Mouse (Mus musculus) lung, postnatal 36 days (tissue): ENCODE measurements around the gene Tdrd5.
A peak's percentile ranks its signal among the peaks of the same experiment; 100 is the strongest.
"Not testable (repeated sequence)": the region's sequence is repeated elsewhere in the genome, so short reads cannot be mapped to it uniquely, and the experiment has no call there.

Experiments
- DNase-seq: peaks from one replicate; pipeline ENCODE4 v3.0.0; 2022; ENCODE audit warnings: mixed read lengths

Gene Tdrd5

DNA sequence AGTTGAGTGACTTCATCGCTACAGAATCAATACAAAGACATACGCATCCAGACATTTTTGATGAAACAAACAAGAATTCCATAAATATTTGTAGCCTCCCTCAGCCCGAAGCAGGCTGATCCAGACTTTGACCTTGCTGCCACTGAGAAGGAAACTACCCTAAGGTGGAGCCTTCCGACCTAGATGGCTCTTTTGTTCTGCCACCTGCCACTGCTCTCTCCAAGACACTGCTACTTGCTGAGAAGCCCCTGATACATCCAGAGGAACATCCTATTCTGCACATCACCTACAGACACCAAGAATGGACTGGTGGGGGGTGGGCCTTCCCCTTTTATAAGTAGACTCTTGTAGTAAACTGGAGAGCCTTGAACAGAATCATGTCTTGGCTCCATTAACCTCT is 52.4 kb downstream of the Tdrd5 start:
- not testable (repeated sequence) for DNase-seq

DNA sequence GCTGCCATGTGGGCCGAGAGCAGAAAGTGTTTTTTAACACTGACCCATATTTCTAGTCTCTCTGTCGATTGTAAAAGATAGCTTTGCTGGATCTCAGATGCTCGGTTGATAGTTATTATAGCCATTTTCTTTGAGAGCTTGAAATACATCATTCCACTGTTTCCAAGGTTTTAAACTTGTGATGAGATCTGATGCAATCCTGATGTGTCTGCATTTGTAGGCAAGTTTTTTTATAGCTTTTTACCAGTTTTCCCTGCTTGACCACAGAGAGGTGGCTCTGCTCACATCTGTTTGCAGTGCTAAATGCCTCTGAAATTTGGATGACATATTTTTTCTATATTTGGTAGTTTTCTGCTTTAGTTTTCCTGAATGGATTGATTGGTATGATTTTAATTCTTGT is 55.6 kb downstream of the Tdrd5 start:
- DNase-seq, result no peak

DNA sequence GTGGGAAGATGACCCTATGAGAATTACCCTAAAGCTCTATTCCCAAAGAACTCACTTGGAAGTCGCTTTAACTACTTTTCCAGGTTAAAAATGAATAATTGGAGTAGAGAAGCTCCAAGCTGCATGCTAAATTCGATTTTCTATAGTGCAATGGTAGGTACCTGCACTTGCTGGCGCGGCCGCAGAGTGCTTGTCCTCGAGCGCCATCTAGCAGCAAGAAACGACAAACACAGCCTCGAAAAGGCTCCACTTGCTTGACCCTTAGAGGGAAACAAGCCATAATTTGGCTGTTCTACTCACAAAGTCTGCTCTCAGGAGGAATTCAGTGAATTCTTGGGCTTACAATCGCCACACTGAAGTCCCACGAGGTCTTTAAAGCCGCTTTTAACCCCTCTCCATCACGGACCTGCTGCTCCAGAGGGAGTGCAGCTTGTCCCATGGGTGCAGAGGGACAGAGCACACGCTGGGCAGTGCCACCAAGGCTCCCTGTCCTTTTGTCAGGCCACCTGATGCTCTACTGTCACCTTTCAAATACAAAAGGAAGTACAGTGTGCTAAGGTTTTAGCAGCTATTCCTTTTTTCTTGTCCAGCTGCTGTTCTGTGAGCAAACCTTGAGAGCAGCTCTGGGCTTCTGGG is 61.6 kb downstream of the Tdrd5 start:
- peak; percentile 62 for DNase-seq

DNA sequence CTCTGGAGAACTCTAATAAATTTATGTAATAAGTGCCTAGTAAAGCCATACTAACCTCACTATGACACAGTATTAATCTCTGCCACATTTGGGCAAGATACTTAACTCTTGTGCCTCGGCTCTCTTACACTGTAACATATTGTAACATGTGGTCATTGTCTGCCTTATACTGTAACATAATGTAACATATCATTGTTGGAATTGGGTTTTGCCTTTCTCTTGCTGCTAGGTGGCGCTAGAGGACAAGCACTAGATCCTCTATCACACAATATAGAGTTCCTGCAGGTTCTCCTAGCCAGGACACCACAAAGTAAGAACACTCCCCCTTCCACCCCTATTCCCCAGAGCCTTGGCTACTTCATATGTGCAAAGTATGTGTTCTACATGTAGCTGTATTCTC is 62.4 kb downstream of the Tdrd5 start:
- DNase-seq, result peak; percentile 53

DNA sequence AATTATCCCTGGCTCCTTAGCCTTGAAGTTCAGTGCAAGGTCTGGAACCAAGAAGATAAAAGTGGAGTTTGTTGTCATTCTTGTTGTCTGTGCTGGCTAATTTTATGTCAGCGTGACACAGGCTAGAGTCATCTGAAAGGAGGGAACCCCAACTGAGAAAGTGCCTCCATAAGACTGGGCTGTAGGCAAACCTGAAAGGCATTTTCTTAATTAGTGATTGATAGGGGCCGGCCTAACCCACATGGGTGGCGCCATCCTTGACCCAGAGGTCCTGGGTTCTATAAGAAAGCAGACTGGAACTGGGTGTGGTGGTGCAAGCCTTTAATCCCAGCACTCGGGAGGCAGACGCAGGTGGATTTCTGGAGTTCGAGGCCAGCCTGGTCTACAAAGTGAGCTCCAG is 72.3 kb downstream of the Tdrd5 start:
- DNase-seq, result no peak

DNA sequence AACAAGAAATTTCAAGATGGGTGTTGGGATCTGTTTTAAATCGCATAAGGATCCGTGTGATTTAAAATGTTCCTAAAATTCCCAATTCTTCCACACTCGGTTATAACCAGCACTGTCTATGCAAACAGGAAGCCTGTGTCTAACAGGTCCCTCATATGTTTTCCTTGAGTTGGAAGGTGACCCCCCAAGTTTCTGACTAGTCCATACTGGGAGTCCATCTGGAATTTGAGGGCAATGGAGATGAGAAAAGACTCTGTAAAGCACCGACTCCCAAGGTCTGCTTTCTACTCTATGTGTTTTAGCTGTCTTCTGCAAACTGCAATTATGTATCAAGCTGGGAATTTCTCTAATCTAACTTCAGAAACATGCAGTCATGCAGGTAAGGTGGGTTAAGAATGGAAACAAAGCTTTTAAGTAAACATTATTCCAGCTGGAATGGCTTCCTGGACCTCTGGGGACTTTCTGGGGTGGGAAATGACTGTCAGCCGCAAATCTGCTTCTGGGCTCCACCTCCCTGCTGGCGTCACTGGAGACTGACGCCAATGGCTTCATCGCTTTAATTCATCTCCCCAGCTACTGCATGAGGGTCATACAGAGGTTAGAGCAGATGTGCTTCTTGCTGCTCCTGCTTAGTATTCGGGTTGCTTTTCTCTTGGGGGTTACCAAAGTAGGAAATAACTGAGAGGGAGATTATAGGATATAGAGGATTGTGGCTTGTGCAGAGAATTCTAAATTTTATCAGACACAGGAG is 73.0 kb downstream of the Tdrd5 start:
- no peak for DNase-seq

DNA sequence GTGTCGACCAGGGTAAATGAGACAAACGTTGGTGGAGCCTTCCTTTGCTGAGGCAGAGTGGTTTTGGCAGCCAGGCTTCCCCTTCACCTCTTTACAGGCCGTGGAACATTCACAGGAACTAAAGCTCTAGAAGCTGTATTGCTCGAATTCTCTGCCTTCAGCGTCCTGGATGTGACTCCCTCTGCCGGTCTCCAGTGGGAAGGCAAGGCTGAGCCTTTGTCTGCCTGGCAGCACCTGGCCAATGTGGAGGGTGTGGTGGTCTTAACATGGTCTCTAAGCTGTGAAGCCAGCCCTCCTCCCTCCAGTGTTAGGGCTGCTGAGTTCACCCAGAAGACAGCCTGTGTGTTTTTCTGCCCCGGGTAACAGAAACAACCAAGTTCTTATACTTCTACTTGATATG is 74.0 kb downstream of the Tdrd5 start:
- DNase-seq, result peak; percentile 68

DNA sequence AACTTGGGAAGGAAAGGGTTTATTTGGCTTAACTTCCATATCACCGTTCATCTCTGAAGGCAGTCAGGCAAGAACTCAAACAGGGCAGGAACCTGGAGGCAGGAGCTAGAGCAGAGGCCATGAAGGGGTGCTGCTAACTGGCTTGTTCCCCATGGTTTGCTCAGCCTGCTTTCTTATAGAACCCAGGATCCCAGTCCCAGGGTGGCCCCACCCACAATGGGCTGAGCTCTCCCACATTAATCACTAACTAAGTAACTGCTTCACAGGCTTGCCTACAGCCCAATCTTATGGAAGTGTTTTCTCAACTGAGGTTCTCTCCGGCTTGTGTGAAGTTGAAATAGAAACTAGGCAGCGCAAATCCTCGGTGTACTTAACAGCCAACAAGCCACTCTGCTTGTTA is 74.7 kb downstream of the Tdrd5 start:
- DNase-seq, result no peak

DNA sequence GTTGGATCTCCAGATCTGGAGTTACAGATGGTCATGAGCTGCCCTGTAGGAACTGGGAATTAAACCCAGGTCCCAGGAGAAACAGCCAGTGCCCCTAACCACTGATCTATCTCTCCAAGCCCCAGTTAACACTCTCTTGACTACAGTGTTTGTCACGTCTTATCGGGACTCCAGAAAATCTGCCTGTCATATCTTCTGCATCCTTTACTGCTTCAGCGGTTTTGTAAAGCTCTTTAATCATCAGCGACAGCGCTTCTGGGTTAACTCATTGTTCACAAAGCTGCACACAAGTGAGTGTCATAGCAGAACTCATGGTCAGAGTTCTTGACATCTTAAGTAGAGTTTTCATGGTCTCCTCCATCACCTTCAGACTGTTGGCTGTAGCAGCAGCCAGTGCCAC is 76.6 kb downstream of the Tdrd5 start:
- DNase-seq, result no peak

DNA sequence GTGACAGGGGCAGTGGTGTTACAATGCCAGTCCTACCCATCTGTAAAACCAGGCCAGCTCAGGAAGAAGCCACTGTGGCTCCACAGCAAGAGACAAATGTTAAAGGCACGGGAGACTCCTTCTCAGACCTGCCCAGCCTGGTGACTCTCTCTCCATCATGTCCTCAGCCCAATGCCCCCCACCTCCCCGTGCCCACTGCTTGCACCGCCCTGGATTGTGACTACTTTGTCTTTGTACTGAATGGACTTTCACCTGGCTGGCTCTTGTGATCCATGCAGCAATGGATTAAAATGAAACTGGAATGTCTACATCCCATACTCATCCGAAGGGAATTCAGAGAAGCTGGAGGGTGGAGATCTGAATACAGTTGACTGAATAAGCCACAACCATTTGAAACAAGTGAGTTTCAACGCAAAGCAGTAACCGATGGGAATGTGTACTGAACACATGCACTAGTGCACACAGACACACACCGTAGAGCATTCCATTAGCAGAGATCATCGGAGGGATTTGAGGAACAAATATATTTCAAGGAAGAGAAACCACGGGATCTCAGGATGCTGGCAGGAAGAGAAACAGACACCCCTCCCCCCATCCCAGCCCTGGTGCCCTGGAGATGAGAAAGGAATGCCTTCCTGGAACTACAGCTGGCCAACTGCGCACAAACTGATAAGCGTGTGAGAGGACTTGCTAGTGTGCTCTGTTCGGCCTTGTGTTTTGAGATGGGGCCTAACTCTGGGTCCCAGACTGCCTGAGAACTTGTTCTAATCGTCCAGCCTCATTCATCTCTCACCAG is 81.1 kb downstream of the Tdrd5 start:
- no peak for DNase-seq

DNA sequence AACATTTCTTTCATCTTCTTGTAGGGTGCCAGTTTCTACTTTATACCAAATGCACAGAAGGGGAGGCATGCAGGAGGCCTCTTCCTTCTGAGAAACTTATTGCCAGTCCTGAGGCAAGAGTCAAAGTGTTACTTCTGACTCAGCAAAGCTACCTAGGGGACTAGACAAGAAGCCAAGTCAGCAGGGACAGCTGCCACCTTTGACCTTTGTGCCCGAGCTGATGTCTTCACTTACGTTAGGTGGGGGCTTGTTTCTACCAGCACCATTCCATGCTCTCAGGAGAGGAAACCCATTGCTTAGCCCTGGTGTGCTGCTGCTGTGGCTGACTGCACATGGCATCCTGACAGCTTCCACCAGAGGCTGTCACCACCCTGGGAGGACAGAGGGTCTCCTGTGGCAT is 82.1 kb downstream of the Tdrd5 start:
- no peak for DNase-seq

DNA sequence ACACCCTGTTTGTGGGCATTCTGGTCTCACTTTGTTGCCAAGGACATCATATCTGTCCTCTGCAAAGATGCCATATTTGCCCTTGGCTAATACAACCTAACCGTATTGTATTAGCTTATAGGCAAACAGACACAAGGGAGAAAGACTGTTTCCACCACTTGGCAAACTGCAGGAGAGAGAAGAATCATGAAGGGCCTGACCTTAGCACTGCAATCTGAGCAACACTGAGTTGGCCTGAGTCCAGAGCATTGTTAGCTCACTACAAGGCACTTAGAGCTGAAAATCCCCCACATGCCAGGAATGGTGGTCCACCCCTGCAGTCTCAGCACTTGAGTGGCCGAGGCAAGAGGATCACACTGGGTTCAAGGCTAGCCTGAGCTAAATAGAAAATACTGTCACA is 84.9 kb downstream of the Tdrd5 start:
- no peak for DNase-seq

DNA sequence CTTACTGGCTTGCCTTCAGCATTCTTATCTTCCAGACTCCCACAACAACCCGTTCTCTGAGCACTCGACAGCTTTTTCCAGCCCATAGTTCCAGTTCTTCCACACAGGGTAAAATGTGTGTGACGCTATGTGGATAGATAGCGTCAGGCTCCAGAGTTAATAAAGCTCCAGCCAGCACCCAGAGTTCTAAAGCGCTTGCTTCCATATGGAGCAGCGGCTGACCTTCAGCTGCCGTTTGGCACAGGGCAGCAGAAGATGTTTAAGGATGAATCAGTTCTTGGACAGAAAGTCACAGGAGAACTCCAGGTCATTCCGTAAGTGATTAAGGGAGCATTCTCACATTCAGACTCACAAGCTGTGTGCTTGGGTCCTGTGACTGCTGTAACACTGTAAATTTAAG is 85.5 kb downstream of the Tdrd5 start:
- no peak for DNase-seq

DNA sequence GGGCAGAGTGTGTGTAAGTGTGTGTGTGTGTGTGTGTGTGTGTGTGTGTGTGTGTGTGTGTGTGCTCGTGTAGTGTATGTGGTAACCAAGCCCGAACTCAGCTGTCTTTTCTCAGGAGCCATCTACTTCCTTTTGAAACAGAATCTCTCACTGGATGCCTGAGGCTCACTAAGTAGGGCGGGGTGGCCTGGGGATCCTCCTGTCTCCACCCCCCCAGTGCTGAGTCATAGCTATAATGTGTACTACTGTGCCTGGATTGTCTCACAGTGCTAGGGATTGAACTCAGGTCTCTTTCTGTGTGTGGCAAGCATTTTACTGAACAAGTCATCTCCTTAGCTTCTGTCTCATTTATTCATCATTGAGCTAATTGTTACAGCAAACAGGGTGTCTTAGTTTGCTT is 86.1 kb downstream of the Tdrd5 start:
- DNase-seq, result peak; percentile 66

DNA sequence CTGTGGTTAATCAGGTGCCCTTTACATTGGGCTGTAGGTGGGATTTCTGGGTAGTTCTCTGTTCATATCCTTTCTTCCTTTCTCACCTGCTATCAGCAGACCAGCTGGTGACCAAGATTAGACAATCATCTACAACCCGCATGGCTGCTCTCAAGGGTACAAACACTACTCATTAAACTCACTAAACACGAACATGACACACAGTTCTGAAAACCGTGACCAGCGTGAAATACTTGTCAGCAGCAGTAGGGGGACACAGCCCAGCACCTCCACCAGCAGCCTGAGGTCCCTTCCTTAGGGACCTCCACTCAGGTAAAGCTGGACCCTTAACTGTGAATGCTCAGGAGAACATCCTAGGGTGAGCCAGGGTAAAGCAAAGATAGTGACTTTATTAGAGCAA is 87.2 kb downstream of the Tdrd5 start:
- DNase-seq, result no peak

DNA sequence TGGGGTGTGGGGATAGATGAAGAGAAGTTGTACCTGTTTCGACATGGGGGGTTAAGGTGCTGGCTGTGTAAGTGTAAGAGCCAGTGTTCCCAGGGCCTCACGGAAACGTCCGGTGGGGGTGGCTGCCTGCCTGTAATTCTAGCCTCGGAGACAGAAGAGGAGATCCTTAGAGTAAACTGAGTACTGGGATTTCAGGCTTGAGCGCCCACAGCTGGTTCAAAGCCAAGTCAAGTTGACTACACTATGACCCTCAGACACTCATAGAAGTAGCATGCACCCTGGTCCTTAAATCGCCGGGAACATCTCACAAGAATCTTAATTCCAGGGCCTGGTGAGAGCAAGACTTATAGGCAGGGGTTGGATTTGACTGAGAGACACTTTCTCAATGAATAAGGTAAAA is 88.8 kb downstream of the Tdrd5 start:
- DNase-seq, result no peak

DNA sequence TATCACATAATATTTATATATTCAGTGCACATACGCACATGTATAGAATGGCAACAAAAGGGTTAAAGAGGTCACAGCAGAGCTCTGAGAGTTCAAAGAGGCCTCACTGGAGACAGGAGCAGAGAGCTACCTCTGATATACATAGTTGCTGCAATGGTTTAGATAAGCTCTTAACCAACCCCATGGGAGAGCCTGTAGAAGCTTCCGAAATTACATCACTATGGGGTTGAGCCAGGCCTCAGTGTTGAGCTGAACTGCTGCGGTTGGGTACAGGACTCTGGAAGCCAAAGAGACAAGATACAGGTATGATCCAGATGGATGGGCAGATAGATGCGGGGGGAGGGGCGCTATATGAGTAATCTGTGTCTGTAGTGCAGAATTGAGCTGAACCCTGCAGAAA is 90.5 kb downstream of the Tdrd5 start:
- no peak for DNase-seq

DNA sequence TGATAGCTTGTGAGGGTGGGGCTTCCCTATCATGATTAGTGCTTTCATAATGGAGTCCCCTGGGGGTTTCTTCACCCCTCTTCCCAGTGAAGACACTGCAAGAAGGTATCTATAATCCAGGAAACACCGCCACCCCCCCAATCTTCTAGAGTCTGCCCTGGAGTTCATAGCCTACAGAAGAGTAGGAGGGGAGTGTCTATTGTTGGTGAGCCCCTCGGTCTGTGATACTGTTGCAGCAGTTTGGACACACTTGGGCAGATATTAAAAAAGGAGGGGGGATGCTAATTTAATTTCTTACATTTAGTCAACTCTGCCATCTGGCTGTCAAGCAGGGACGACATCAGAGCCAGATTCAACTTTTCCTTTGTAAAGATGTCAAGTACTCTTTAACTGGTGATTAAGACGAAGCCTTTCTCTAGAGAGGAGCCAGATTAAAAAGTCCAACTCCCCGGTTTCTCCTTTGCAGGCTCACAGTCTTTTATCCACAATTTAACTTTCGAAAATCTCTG is 91.6 kb downstream of the Tdrd5 start:
- no peak for DNase-seq
